Mouse (Mus musculus) forebrain, postnatal 0 days (tissue): ENCODE measurements around the gene Cox8a. TPM values are rescaled to one million over a fixed set of nuclear protein-coding genes. Genes with fewer than 3 reads are reported as not detected.

ENCODE experiments used
- ATAC-seq: fragments of 200-750 bp; cut with Nextera tagmentation; 2 replicates; pipeline ENCODE4 v1.8.0; 2017; ENCODE audit warnings: mild to moderate bottlenecking, moderate library complexity
- DNase-seq: peaks from one replicate; pipeline ENCODE4 v3.0.0-alpha.2; 2015
- H3K27ac ChIP-seq: fragments of 300-500 bp; sonication (generic); 2 replicates; pipeline ENCODE4 v1.5.1; 2014; ENCODE audit warnings: low read depth, mild to moderate bottlenecking, antibody characterized with exemption, low read length, moderate library complexity, mixed read lengths
- H3K27me3 ChIP-seq: fragments of 300-500 bp; sonication (generic); 2 replicates; pipeline ENCODE4 v1.6.1; 2014; ENCODE audit warnings: mild to moderate bottlenecking, low read length, mixed read lengths; ENCODE audit not compliant: insufficient read depth
- H3K36me3 ChIP-seq: fragments of 300-500 bp; sonication (generic); 2 replicates; pipeline ENCODE4 v1.6.1; 2014; ENCODE audit warnings: mild to moderate bottlenecking, moderate library complexity; ENCODE audit not compliant: insufficient read depth
- H3K4me1 ChIP-seq: fragments of 300-500 bp; sonication (generic); 2 replicates; pipeline ENCODE4 v1.6.1; 2014; ENCODE audit warnings: antibody characterized with exemption; ENCODE audit not compliant: insufficient read depth
- H3K4me2 ChIP-seq: fragments of 300-500 bp; sonication (generic); 2 replicates; pipeline ENCODE4 v1.6.1; 2014; ENCODE audit warnings: low read depth, mild to moderate bottlenecking, moderate library complexity
- H3K4me3 ChIP-seq: fragments of 300-500 bp; sonication (generic); 2 replicates; pipeline ENCODE4 v1.5.1; 2014; ENCODE audit warnings: low read depth, low read length, mixed read lengths
- H3K9ac ChIP-seq: fragments of 300-500 bp; sonication (generic); 2 replicates; pipeline ENCODE4 v1.6.1; 2014; ENCODE audit warnings: mild to moderate bottlenecking
- H3K9me3 ChIP-seq: fragments of 300-500 bp; sonication (generic); 2 replicates; pipeline ENCODE4 v1.6.1; 2016; ENCODE audit warnings: low read length
- CTCF ChIP-seq: sonication (generic); IDR thresholded peaks from 2 replicates; pipeline ENCODE4 v1.5.1; 2016; ENCODE audit warnings: antibody characterized with exemption, control low read depth, low read depth
- WGBS: fragments of 180-500 bp; shearing (Covaris S2); extraction: QIAGEN DNeasy Blood & Tissue Kit; methylation state at CpG from one replicate; pipeline ENCODE4 v1.1.7; 2014; 5-methylcytosine and 5-hydroxymethylcytosine counted together
- polyA plus RNA-seq: library from polyadenylated mRNA; unstranded; fragments of >200 nt; fragmentation: Nextera tagmentation; extraction: Ambion mirVana; gene quantifications from 2 replicates; pipeline ENCODE4 v1.2.1, GENCODE M21; 2015
- total RNA-seq: library from RNA; depleted of rRNA; stranded (reverse); fragments of >200 nt; gene quantifications from 2 replicates; pipeline ENCODE4 v1.2.3, GENCODE M21; 2014

Cox8a gene
- total and polyA plus RNA-seq, 2 experiments from 2014 or later, result 735 to 1,247 TPM

DNA sequence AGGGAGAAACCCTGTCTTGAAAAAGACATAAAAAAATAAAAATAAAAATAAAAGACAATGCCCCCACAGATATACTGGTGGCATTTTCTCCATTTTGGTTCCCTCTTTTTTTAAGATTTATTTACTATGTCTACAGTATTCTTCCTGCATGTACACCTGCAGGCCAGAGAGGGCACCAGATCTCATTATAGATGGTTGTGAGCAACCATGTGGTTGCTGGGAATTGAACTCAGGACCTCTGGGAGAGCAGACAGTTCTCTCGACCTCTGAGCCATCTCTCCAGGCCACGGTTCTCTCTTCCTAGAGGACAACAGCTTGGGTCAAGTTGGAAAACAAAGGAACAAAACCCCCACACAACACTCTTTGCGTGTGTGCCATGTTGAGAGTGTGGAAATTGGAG, 44.5 kb upstream of the Cox8a start:
- Histone ChIP-seq H3K27ac (no peak overlapping the region), H3K36me3 (no peaks in the 10 kb centered on the region), H3K9me3 (no peaks in the 10 kb centered on the region), H3K4me3 (no peak overlapping the region), H3K27me3 (no peaks in the 10 kb centered on the region), H3K4me2 (no peak overlapping the region), H3K9ac (no peak overlapping the region), H3K4me1 (peaks cover 16% of the 10 kb centered on the region)
- ATAC-seq (no peak), DNase-seq (no peak)
- TF ChIP-seq CTCF, result no peak
- WGBS, result 98% methylated on average over 3 of the region's 3 CpGs

- Histone ChIP-seq H3K4me1 (peaks cover 11% of the 10 kb centered on the region), H3K9me3 (no peaks in the 10 kb centered on the region), H3K4me2 (no peak overlapping the region), H3K36me3 (no peaks in the 10 kb centered on the region), H3K9ac (no peak overlapping the region), H3K27ac (no peak overlapping the region), H3K27me3 (no peaks in the 10 kb centered on the region), H3K4me3 (no peak overlapping the region)
- TF ChIP-seq CTCF, result no peak
- DNase-seq (no peak), ATAC-seq (no peak)
- WGBS, result 83% methylated on average over 1 of the region's 1 CpGs
These were observed 44.1 kb upstream of the Cox8a start for GRCm38 (mm10) chr19:7261476-7261875.

DNA sequence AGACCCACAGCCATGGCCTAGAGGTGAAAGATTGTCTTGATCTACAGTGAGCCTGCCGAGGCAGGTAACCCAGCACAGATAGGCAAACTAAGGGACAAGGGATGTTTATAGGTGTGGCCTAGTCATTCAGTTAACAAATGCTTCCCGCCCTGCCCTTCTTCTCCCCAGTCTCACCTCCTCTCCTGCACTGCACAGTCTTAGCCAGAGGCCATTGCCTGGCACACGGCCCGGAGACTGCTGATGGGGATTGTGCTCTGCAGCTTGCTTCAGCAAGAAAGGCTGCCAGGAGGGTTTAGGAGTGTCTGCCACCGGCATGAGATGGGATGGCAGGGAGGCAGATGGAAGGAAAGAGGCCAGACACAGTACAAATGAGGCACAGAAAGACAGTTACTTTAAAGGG, 40.5 kb upstream of the Cox8a start:
- TF ChIP-seq CTCF, result no peak
- Histone ChIP-seq H3K27me3 (no peaks in the 10 kb centered on the region), H3K27ac (no peak overlapping the region), H3K36me3 (no peaks in the 10 kb centered on the region), H3K9me3 (no peaks in the 10 kb centered on the region), H3K4me3 (no peak overlapping the region), H3K4me2 (no peak overlapping the region), H3K9ac (no peak overlapping the region), H3K4me1 (no peaks in the 10 kb centered on the region)
- ATAC-seq, result peak; percentile 18; the same call in 1 of the 2 replicates
- 51% methylated on average over 5 of the region's 5 CpGs for WGBS
- no peak for DNase-seq

DNA sequence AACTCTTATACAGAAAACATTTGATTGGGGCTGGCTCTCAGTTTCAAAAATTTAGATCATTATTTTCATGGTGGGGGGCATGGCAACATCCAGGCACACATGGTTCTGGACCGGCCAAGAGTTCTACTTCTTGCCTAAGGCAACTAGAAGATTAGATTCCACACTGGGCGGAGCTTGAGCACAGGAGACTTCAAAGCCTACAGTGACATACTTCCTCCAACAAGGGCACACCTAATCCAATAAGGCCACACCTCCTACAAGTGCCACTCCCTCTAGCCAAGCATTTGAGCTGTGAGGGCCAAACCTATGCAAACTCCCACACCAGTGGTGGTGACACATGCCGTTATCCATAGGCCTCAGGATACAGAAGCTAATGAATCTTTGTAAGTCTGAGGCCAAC, 28.6 kb upstream of the Cox8a start:
- DNase-seq (no peak), ATAC-seq (no peak)
- Histone ChIP-seq H3K4me2 (no peak overlapping the region), H3K9ac (no peak overlapping the region), H3K27me3 (no peaks in the 10 kb centered on the region), H3K36me3 (no peaks in the 10 kb centered on the region), H3K9me3 (no peaks in the 10 kb centered on the region), H3K4me3 (no peak overlapping the region), H3K4me1 (no peaks in the 10 kb centered on the region), H3K27ac (no peak overlapping the region)
- 84% methylated on average over 3 of the region's 3 CpGs for WGBS
- no peak for TF ChIP-seq CTCF

- Histone ChIP-seq H3K36me3 (no peaks in the 10 kb centered on the region), H3K9ac (peak within 1 kb of the TSS; percentile 75), H3K4me2 (peak within 1 kb of the TSS; percentile 98), H3K27me3 (no peaks in the 10 kb centered on the region), H3K9me3 (no peaks in the 10 kb centered on the region), H3K4me1 (peaks cover 6% of the 10 kb centered on the region; the same call in 1 of the 2 replicates), H3K4me3 (peak within 1 kb of the TSS; percentile 80), H3K27ac (peak within 1 kb of the TSS; percentile 82)
- peak; percentile 98 for DNase-seq
- ATAC-seq, result peak; percentile 98
- no peak for TF ChIP-seq CTCF
- WGBS, result 2% methylated on average over 80 of the region's 80 CpGs
These were observed 23.6 kb upstream of the Cox8a start, which contains the start of gene Naa40 for GRCm38 (mm10) chr19:7240782-7241690. Gene Naa40 (minus strand): TSS chr19:7241183.

DNA sequence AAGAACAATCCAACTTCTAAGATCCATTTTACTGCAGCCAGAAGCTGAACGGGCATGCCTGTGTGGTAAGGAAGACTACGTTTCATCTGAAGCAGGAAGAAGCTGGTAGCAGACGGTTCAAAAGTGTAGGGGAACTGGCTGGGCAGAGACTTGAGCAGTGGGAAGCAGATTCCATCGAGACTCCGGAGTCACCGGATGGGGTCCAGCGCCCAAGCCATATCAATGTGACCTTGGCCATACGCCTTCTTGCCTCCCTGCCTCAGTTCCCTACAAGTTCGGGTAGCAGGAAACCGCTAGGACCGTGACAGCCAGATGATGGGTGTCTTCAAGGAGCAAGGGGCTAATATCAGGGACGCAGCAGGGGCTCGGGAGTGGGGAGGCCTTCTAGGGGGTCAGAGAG, 22.9 kb upstream of the Cox8a start:
- Histone ChIP-seq H3K36me3 (no peaks in the 10 kb centered on the region), H3K9me3 (no peaks in the 10 kb centered on the region), H3K9ac (peak overlapping the region; percentile 75), H3K4me2 (peak overlapping the region; percentile 98), H3K4me3 (peak overlapping the region; percentile 80), H3K4me1 (peaks cover 6% of the 10 kb centered on the region; the same call in 1 of the 2 replicates), H3K27ac (peak overlapping the region; percentile 82; the same call in 1 of the 2 replicates), H3K27me3 (no peaks in the 10 kb centered on the region)
- ATAC-seq, result no peak
- no peak for TF ChIP-seq CTCF
- DNase-seq, result no peak
- 3% methylated on average over 13 of the region's 13 CpGs for WGBS

- Histone ChIP-seq H3K9me3 (no peaks in the 10 kb centered on the region), H3K36me3 (no peaks in the 10 kb centered on the region), H3K4me2 (peak overlapping the region; percentile 98), H3K27me3 (no peaks in the 10 kb centered on the region), H3K27ac (no peak overlapping the region), H3K4me3 (no peak overlapping the region), H3K4me1 (peaks cover 6% of the 10 kb centered on the region; the same call in 1 of the 2 replicates), H3K9ac (peak overlapping the region; percentile 75)
- DNase-seq (no peak), ATAC-seq (no peak)
- TF ChIP-seq CTCF, result no peak
- 78% methylated on average over 3 of the region's 3 CpGs for WGBS
These were observed 22.2 kb upstream of the Cox8a start for GRCm38 (mm10) chr19:7239574-7239973.
